Mouse (Mus musculus): Measurements from ENCODE around the gene Slc10a7. TPM values are rescaled to one million over a fixed set of nuclear protein-coding genes. Genes with fewer than 3 reads are reported as not detected.
"Not testable (repeated sequence)": the region's sequence is repeated elsewhere in the genome, so short reads cannot be mapped to it uniquely, and the experiment has no call there.

Gene Slc10a7
- total RNA-seq (2022): 1 to 10 TPM; 6.2 to 9.9 (median 6.9) TPM

DNA sequence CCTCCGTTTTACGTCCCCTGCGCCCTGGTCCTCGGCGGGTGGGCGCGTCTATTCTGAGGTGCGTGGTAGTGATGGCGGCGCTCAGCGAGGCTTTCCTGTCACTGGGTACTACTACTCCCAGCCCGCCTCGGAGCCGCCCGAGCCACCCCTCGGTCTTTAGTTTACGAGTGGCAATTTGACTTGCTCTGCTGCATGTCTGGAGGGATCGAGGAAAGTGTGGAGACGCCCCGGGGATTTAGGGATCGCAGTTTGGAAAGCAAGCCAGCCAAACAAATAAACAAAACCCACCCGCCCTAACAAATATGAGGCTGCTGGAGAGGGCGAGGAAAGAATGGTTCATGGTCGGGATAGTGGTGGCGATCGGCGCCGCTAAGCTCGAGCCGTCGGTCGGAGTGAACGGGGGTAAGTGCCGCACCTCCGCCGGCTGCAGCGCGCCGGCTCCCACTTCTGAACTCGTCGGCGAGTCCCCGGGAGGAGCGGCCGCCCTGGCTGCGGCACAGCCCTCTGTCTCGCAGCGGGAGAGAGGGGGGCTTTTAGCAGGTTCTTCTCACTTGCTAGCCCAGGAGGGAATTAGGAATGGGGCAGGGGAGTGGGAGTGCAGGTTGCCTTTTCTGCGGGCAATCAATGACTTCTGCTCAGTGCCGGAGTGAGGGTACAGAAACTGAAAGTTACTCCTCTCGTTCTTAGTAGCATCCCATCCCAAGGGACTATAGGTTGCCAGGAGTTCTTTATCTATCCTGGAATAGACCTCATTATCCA lies at the start of gene Slc10a7:
Gene Slc10a7 (plus strand): TSS at position 74 of the 759 bp plus-strand sequence.
- DNase-seq (ENCODE audit: low spot score in 2 of 2): peak; percentile 85 to 91

DNA sequence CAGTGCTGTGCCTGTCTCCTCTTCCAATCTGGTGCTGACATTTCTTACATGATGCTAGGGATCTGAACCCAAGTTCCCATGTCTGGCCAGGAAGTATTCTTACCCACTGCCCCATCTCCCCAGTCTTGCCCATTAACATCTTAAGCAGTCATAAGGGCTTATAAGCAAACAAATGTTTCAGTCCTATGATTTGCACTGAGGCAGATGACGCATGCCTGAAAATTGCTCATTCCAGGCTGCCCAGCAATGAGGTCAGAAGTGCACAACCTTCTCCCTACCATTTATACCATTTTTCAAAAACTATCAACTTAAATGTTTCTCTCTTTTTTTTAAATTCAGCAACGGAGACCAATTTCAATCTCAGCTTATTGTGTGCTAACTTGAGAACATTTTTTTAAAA lies 45.2 kb upstream of the Slc10a7 start:
- DNase-seq (ENCODE audit: low spot score in 2 of 2): no peak

DNA sequence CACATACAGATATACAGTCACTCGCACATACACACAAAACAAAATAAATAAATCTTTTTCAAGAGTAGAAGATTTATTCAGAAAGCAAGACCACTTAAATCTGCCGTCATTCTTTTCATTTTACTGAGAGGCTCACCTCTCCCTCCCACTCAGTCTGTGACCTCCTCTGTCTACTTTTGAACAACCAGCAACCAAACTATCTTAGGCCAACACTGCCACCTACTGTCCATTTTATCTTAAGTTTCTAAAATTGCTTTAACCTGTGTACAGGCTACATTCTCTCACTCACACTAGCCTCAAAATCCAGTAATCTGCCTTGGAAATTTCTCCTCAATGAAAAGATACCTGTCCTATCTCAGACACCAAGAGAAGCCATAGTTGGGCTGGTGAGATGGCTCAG lies 41.3 kb upstream of the Slc10a7 start:
- DNase-seq (ENCODE audit: low spot score in 2 of 2): no peak

DNA sequence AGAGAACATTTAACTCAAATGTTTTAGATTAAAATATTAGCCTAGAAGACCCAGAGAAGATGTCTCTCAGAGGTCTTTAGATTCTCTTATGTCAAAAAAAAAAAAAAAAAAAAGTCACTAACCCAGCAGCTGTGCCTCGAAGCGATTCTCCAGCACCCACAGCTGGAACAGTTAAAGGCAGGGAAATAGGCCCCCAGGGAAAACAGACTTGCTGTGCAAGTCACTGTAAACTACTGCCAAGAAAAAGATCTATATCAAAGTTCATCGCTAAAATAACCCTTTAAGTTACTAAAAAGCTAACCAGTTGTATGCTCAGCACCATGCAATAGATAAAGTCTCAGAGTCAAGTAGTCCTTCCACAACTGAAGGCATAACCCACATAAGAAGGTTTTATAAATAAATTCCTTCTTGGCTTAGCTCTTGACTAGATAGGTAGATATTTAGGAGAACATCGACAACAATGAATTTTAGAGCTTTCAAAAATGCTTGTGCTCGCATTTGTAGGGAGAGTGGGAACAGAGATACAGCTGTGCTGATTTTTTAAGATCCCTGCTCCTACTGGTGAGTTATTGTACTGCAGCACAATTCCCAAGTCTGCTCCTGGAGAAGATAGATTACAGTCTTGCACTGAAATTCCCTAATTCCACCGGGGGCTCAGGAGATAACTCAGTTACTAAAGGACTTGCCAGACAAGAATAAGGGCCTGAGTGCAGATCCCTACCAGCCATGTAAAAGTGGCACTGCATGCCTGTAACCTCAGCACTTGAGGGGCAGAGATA lies 31.9 kb upstream of the Slc10a7 start:
- DNase-seq (ENCODE audit: low spot score in 2 of 2): no peak

DNA sequence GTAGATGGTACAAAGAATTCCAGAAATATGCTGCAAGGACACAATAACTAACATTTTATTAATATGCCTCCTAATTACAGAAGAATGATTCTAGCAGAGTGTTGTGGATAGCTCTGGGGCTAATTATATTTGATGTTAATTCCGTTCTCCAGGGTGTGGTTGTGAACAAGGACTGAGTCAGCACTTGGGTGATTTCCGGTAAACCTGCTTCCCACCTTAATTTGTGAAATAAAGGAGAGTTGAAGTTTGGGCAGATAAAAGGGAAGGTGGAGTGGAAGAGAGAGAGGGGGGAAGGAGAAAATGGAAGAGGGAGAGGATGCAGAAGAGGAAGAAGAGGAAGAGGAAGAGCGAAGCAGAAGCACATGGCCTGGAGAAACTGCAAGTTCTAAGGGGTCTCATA lies 19.4 kb upstream of the Slc10a7 start:
- DNase-seq (ENCODE audit: low spot score in 2 of 2): no peak

DNA sequence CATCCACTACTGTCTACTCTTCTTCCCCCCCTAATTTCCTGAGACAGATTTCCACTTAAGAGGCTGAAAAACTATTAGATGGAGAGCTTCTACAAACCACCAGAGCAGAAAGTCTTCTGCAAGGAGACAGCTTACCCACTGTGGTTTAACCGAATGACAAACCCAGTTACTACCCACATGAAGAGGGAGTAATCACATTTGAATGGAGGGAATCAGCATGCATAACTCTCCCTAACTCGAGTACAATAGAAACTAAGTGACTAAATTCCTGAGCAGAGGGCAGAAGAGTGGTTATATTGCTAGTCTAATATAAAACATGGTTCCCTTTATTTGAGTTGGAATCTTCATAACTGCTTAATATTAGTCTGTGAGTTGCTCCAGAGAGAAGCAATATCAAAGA lies 16.1 kb upstream of the Slc10a7 start:
- DNase-seq (ENCODE audit: low spot score in 2 of 2): no peak

DNA sequence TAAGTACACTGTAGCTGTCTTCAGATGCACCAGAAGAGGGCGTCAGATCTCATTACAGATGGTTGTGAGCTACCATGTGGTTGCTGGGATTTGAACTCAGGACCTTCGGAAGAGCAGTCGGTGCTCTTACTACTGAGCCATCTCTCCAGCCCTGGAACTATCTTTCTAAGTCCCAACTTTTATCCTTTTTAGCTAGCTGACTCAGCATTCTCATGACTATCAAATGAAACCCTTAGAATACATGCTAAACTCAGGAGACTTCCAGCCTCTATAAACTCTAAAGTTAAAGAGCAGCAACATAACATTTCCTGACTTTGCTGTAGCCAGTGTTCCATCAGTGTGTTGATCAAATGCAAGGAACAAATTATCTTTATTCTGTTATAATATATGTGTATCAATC lies 12.9 kb upstream of the Slc10a7 start:
- not testable (repeated sequence) for DNase-seq (ENCODE audit: low spot score in 2 of 2)

DNA sequence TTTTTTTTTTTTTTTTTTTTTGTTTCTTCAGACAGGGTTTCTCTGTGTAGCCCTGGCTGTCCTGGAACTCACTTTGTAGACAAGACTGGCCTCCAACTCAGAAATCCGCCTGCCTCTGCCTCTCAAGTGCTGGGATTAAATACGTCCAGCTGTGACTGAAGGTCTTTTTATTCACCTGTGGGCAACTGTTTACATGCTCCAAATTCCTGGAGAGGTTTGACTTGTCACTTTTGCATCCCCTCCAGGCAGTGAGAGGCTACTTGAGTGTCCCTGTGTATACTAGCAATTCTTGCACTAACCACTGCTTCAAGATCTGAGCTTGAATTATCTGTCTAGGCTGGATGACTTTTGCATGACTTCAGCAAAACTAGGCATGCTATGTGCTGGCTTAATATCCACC lies 6.4 kb upstream of the Slc10a7 start:
- no peak for DNase-seq (ENCODE audit: low spot score in 2 of 2)

DNA sequence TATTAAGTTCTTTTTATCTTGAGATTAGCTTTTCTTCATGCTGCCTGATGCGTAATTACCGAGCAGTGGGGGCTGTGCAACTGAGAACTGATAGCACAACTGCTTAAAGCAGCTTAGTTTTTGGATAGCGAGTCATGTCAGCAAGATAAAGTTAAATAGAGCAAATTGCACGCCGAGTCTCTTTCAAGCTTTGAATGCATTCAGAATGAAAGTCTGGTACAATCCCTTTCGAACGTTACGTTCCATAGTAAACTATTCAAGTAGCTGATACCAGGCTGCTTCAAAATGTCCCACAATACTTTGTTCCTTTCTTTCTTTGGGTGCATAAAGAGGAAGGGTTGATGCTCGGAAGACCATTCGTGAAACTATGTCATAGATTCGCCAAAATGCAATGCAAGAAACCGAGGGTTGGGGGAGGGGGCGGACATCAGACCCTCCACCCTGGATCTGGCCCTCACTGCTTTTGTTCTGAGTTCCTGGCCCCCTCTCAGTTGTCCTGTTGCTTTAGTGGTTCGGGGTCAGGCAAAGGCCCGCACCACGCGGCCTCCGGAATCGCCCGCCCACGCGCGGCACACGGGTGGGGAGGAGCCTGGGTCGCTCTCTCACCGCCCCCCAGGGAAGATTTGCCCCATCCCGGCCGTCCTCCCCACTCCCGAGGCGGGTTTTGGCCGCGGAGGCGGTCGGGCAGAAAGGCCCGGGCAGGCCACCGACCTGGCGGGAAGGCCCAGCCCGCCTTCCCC lies 997 bp upstream of the Slc10a7 start:
- DNase-seq (ENCODE audit: low spot score in 2 of 2): peak in 1 of 2 experiments; percentile 27

DNA sequence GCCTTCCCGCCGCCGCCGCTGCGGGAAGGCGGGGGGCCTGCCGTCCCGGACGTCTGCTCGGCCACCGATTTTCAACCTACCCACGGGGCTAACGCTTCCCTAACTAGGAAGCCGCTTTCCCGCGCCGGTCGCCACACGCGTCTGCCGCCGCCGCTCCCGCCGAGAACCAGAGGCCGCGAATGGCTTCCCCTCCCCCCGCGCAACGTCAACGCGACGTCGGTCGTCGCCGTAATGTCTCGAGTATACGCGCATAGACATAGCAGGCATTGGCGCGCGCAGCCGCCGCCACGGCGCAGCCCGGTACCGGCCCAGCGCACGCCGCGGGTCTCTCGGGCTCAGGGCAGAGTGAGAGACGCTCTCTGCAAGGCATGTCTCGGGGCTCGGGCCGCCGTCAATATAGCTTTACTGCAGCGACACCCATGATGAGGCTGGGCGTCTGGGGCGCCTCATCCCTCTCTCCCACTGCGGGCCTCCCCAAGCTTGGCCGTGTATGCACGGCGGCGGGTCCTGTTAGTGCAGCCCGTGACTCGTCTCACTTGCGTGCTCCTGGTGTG lies 350 bp upstream of the Slc10a7 start, which contains the start of gene Rbmxl1:
Gene Rbmxl1 (minus strand): TSS at position 180 of the 554 bp plus-strand sequence.
- DNase-seq (ENCODE audit: low spot score in 2 of 2): peak; percentile 71 to 89

DNA sequence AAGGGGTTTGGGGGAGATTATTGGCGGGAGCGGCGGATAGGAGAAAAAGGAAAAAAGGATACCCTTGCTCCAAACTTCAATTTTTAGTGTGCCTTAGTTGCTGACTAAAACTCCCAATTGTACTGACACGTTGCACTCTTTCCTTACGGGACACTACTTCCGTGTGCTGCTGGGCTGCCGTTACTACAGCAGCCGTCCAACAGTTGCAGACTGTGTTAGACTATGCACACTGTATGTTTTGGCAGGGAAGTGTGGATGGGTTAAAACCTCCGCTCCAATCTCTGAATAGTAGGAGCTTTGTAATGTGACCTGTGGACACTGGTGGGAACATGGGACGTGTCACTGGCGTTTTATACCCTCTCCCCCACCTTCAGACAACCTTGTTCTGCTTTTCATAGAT lies 948 bp downstream of the Slc10a7 start:
- DNase-seq (ENCODE audit: low spot score in 2 of 2): no peak

DNA sequence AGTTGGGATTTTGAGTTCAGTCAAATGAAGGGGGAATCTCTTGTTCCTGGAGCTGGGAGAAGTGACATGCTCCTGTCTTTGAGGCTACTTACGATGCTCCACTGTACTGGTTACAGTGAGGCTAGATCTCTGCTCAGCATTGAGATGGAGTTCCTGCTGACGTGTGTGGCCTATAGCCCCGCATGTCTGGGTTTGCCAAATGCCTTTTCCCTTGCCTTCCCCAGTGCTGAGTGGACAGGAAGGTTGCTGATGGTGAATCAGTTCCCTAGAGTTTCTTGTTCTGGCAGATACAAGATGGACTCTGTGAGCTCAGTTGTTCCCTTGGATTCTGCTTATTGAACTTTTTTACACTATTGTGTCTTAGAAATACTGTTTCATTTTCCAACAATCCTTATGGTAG lies 1.8 kb downstream of the Slc10a7 start:
- no peak for DNase-seq (ENCODE audit: low spot score in 2 of 2)

DNA sequence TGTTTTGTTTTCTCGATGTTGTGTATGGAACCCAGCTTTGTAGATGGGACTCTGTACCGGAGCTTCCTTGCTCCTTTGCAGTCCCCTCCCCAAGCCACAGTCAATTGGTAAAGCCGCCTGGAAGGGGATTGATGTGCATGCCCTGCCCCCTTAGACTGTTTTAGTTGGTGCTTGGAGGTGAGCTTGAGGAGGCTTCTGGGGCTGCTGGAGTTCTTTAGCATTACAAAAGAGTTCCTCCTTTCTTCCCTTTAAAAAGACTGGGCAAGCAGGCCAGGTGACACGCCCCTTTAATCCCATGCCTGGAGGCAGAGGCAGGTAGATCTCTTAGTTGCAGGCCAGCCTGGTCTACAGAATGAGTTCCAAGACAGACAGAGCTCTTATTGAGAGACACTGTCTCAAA lies 4.0 kb downstream of the Slc10a7 start:
- no peak for DNase-seq (ENCODE audit: low spot score in 2 of 2)

DNA sequence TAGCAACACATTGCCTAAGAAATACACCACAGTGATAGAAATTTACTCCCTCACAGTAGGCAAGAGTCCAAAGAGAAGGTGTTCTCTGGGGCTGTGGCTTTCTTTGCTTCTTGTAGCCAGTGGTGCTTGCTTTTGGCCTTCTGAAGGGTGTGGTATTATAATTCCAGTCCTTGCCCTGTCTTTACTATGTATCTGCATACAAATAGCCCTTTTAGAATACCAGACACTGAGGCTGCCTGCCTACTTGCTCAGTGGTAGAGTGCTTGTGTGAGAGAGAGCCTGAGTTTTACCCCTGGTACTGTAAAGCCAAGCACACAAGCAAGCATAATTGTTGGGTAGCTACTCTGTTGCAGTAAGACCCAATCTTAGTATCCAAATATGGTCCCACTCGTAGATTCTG lies 5.6 kb downstream of the Slc10a7 start:
- no peak for DNase-seq (ENCODE audit: low spot score in 2 of 2)

DNA sequence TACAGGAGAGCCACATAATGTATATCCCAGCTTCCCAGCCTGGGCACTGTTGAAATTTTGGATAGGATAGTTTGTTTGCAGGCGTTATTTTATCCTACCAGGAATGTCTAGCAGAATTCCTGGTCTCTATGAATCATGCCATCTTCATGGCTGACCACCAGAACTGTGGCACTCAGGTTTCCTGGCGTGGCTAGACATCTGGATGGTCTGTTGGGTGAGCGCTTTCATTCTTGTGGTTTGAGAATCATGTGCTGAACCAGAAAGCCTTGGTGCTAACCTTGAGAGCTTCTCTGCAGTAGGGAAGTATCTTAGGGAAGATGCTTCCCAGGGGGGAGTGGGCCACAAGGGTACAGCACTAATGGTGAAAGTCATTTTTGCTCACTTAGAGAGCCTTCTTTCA lies 6.0 kb downstream of the Slc10a7 start:
- DNase-seq (ENCODE audit: low spot score in 2 of 2): no peak

DNA sequence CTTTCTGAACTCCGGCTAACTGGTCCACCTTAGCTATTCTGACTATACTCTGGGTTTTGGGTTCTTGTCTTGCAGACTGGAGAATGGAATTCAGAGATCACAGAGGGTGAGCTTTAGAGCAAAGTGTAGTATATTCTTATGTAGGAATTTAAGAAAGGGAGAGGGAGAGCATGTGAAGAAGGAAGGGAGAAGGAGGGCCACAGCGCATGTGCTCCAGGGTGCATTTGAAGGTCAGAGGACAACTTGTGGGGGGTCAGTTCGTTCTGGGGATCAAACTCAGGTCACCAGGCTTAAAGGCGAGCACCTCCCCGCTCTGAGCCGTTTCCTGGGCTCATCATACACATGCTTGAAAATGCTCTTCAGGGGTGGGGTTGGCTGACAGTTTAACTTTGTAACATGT lies 24.8 kb downstream of the Slc10a7 start:
- no peak for DNase-seq (ENCODE audit: low spot score in 2 of 2)

DNA sequence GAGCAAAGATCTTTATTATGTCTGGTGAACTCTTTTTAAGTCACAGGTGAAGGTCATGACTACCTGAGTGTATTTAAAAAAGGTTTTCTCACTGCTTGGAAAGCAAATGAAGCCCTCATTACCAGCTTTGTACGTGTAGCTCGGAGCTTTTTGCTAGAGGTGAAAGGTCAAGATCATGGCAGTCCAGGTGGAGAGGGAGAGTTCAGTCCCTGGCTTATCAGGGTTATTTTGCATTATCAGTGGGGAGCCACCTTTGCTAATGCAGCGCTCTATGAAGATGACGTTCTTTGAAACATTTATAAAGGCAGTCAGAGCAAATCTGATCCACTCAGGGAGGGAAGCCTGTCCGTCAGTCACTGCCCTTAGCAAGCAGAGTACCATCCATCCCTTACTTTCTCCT lies 27.6 kb downstream of the Slc10a7 start:
- DNase-seq (ENCODE audit: low spot score in 2 of 2): no peak

DNA sequence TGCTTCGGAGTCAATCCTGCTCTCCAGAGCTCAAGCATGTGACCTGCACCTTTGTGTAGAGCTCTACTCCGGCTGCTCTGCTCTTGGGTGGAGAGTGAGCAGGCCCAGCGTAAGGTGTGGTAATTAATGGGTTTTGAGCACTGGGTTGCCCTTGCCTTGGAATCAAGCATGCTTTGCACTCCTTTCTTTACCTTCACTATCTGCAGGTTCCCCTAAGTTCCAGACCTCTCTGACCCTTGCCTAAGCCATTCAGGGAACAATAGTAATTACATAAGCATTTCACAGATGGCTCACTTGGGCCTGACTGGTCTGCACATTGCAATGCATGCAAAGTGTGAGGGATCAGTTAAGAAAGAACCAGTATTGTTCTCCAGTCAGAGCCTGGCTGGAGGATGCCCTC lies 28.6 kb downstream of the Slc10a7 start:
- no peak for DNase-seq (ENCODE audit: low spot score in 2 of 2)

DNA sequence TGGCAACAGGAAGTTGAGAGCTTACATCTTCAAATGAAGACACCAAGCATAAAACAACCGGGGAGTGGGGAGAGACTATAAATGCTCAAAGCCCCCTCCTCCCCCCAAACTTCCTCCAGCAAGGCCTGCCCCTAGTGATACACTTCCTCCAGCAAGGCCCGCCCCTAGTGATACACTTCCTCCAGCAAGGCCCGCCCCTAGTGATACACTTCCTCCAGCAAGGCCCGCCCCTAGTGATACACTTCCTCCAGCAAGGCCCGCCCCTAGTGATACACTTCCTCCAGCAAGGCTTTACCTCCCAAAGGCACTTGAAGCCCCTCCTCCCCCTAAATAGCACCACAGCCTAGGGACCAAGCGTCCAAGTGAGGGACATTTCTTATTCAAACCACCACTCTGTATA lies 33.5 kb downstream of the Slc10a7 start:
- DNase-seq (ENCODE audit: low spot score in 2 of 2): not testable (repeated sequence)

DNA sequence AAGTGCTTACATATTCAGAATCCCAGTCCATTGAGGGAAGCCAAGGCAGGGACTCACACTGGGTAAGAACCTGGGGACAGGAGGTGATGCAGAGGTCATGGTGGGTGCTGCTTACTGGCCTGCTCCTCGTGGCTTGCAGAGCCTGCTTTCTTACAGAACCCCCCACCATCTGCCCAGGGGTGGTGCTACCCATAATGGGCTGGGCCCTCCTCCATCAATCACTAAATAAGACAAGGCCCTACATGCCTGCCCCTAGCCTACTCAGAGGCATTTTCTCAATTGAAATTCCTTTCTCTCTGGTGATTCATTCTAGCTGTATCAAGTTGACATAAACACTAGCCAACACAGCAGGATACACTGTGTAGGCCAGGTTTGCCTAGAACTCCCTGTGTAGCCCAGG lies 34.5 kb downstream of the Slc10a7 start:
- no peak for DNase-seq (ENCODE audit: low spot score in 2 of 2)

DNA sequence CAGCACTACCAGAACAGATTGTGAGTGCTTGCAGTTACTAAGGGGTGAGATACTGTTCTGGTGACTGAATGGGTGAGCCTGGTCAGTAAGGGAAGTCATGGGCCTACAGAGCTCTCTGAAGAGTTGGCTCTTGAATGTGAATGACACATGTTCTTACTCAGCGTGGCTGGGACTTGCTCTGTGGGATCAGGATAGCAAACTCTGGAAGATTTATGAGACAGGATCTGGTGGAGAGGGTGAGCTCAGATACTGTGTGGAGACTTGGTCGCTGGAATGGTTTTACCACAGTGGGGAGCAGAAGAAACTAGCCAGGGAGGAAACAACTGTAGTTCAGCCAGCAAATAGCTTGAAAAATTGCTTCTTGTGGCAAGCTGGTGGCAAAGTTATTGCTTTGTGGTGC lies 35.4 kb downstream of the Slc10a7 start:
- DNase-seq (ENCODE audit: low spot score in 2 of 2): no peak

Data from layer of hippocampus, adult 8-10 months (tissue).